Mouse (Mus musculus): Measurements from ENCODE around the gene Chrdl1. TPM values are rescaled to one million over a fixed set of nuclear protein-coding genes. Genes with fewer than 3 reads are reported as not detected.

Chrdl1 gene
- total and polyA plus RNA-seq, 3 experiments = 0.21 to 6.6 (median 0.71) TPM

- Histone ChIP-seq H3K27me3 (replicated peaks) (no peaks in the 10 kb centered on the region), H3K4me2 (ENCODE audit: insufficient read depth, low read depth, poor library complexity, severe bottlenecking) (no peak overlapping the region), H3K9me3 (replicated peaks; ENCODE audit: low read length) (no peaks in the 10 kb centered on the region), H3K27ac (ENCODE audit: insufficient read depth, low read depth) (no peak overlapping the region), H3K9ac (ENCODE audit: insufficient read depth, low read depth) (no peak overlapping the region), H3K4me3 (replicated peaks in 1 of 3; ENCODE audit: low read depth in 2 of 3, low read length in 2 of 3, poor library complexity in 1 of 3) (no peak overlapping the region), H3K36me3 (replicated peaks in 1 of 2; ENCODE audit: control insufficient read depth in 1 of 2, insufficient read depth in 1 of 2, low read length in 1 of 2) (no peaks in the 10 kb centered on the region), H3K79me2 (replicated peaks; ENCODE audit: control insufficient read depth, extremely low read depth, insufficient read depth, poor library complexity, severe bottlenecking) (no peaks in the 10 kb centered on the region), H3K4me1 (ENCODE audit: control insufficient read depth in 1 of 2, insufficient read depth in 2 of 2) (no peaks in the 10 kb centered on the region)
- in situ Hi-C loops (cut with MboI; ENCODE audit: low pct_ligation_motif_present, low pct_unique_long_range_greater_than_20kb, low sequenced_read_pairs) = no loop called here
- TF ChIP-seq USF1 (IDR thresholded peaks at IDR 0.05; ENCODE audit: low read depth, low read length) (no peak), MAZ (IDR thresholded peaks at IDR 0.05; ENCODE audit: low read depth, low read length) (no peak), NELFE (IDR thresholded peaks at IDR 0.05; ENCODE audit: low read depth, low read length) (no peak), RAD21 (IDR thresholded peaks at IDR 0.05; ENCODE audit: low read depth, low read length) (no peak), CTCF (conservative IDR thresholded peaks at IDR 0.05 in 1 of 2, IDR thresholded peaks at IDR 0.05 in 1 of 2; ENCODE audit: low read depth in 2 of 2, low read length in 2 of 2) (no peak), HCFC1 (IDR thresholded peaks at IDR 0.05; ENCODE audit: low read depth, low read length) (no peak), BHLHE40 (IDR thresholded peaks at IDR 0.05; ENCODE audit: low read depth, low read length) (no peak), CHD2 (IDR thresholded peaks at IDR 0.05; ENCODE audit: low read length) (no peak), ELF1 (IDR thresholded peaks at IDR 0.05; ENCODE audit: low read depth, low read length) (no peak), POLR2AphosphoS2 (IDR thresholded peaks at IDR 0.05; ENCODE audit: low read depth, low read length) (no peak), IRF4 (IDR thresholded peaks at IDR 0.05; ENCODE audit: low read depth, low read length) (no peak), GABPA (IDR thresholded peaks at IDR 0.05; ENCODE audit: insufficient replicate concordance, low read depth, low read length) (no peak), ZC3H11A (IDR thresholded peaks at IDR 0.05; ENCODE audit: low read depth, low read length) (no peak), CHD1 (IDR thresholded peaks at IDR 0.05; ENCODE audit: low read depth, low read length) (no peak), TCF12 (IDR thresholded peaks at IDR 0.05; ENCODE audit: low read depth, low read length) (no peak), ZKSCAN1 (IDR thresholded peaks at IDR 0.05; ENCODE audit: borderline replicate concordance, low read depth, low read length) (no peak), PAX5 (IDR thresholded peaks at IDR 0.05; ENCODE audit: low read length) (no peak), MAX (IDR thresholded peaks at IDR 0.05; ENCODE audit: low read length) (no peak), SMC3 (IDR thresholded peaks at IDR 0.05; ENCODE audit: low read depth, low read length) (no peak), ZNF384 (IDR thresholded peaks at IDR 0.05; ENCODE audit: low read depth, low read length) (no peak)
- dilution Hi-C loops (cut with MboI; ENCODE audit: extremely low pct_ligation_motif_present, extremely low pct_unique_long_range_greater_than_20kb, low sequenced_read_pairs) = no loop called here
- no peak for DNase-seq (ENCODE audit: extremely low read depth)
These were observed 143.4 kb downstream of the Chrdl1 start for GRCm38 (mm10) chrX:143250709-143251108.

Other genes with a start within 250 kb of the Chrdl1 start
- gene Pak3, start 124.3 kb upstream of the Chrdl1 start, total RNA-seq (2012; rRNA removed) = under 0.01 TPM in 1 of 2 replicates, not detected in the other
- gene Pak3, start 124.3 kb upstream of the Chrdl1 start, total RNA-seq (2014; rRNA removed) = not detected in 2 replicates
- not detected in 2 replicates for gene Pak3, start 124.3 kb upstream of the Chrdl1 start, polyA plus RNA-seq (2012; ENCODE audit: insufficient read length, low read depth)

All from CH12.LX (cell line).